Mouse (Mus musculus) kidney, postnatal 0 days (tissue): ENCODE measurements around the gene Tor4a. TPM values are rescaled to one million over a fixed set of nuclear protein-coding genes. Genes with fewer than 3 reads are reported as not detected.

Experiments used
- ATAC-seq: fragments of 200-750 bp; cut with Nextera tagmentation; replicated peaks from 2 replicates; pipeline ENCODE4 v1.8.0; 2017; ENCODE audit warnings: low read depth, moderate number of reproducible peaks, moderate TSS enrichment, moderate library complexity; ENCODE audit not compliant: low FRiP score
- DNase-seq: peaks from one replicate; pipeline ENCODE4 v3.0.0-alpha.2; 2016; ENCODE audit warnings: low spot score
- H3K27ac ChIP-seq: fragments of 300-500 bp; sonication (generic); 2 replicates; pipeline ENCODE4 v1.5.1; 2014; ENCODE audit warnings: mild to moderate bottlenecking
- H3K27me3 ChIP-seq: fragments of 300-500 bp; sonication (generic); 2 replicates; pipeline ENCODE4 v1.6.1; 2014; ENCODE audit warnings: low read length, mixed read lengths; ENCODE audit not compliant: insufficient read depth
- H3K36me3 ChIP-seq: fragments of 300-500 bp; sonication (generic); 2 replicates; pipeline ENCODE4 v1.6.1; 2014; ENCODE audit warnings: low read length, mixed read lengths; ENCODE audit not compliant: insufficient read depth
- H3K4me1 ChIP-seq: fragments of 300-500 bp; sonication (generic); replicated peaks from 2 replicates; pipeline ENCODE4 v1.6.1; 2014; ENCODE audit warnings: antibody characterized with exemption, low read length, mixed read lengths; ENCODE audit not compliant: insufficient read depth
- H3K4me2 ChIP-seq: fragments of 300-500 bp; sonication (generic); 2 replicates; pipeline ENCODE4 v1.6.1; 2014; ENCODE audit warnings: mild to moderate bottlenecking, low read length, moderate library complexity, mixed read lengths
- H3K4me3 ChIP-seq: fragments of 300-500 bp; sonication (generic); replicated peaks from 2 replicates; pipeline ENCODE4 v1.5.1; 2014; ENCODE audit warnings: low read depth, low read length
- H3K9ac ChIP-seq: fragments of 300-500 bp; sonication (generic); 2 replicates; pipeline ENCODE4 v1.6.1; 2014; ENCODE audit warnings: low read depth, low read length
- H3K9me3 ChIP-seq: fragments of 300-500 bp; sonication (generic); replicated peaks from 2 replicates; pipeline ENCODE4 v1.6.1; 2016; ENCODE audit warnings: low read length, inconsistent platforms, mixed read lengths
- CTCF ChIP-seq: IDR thresholded peaks from 2 replicates; pipeline ENCODE4 v1.5.1; 2016; ENCODE audit warnings: antibody characterized with exemption, low read depth, mild to moderate bottlenecking, moderate library complexity
- WGBS: fragments of 180-500 bp; shearing (Covaris S2); extraction: QIAGEN DNeasy Blood & Tissue Kit; methylation state at CpG from one replicate; pipeline ENCODE4 v1.1.7; 2014; 5-methylcytosine and 5-hydroxymethylcytosine counted together
- polyA plus RNA-seq: library from polyadenylated mRNA; unstranded; fragments of >200 nt; fragmentation: Nextera tagmentation; extraction: Ambion mirVana; gene quantifications from 2 replicates; pipeline ENCODE4 v1.2.1, GENCODE M21; 2015

Gene Tor4a
- polyA plus RNA-seq, 1 experiment from 2014 or later = 10.8 TPM

- no peak for TF ChIP-seq CTCF
- 93% methylated on average over 7 of the region's 7 CpGs for WGBS
- Histone ChIP-seq H3K27ac (no peak overlapping the region), H3K36me3 (no peaks in the 10 kb centered on the region), H3K4me2 (no peak overlapping the region), H3K4me1 (no peaks in the 10 kb centered on the region; the same call in 1 of the 2 replicates), H3K9me3 (no peaks in the 10 kb centered on the region), H3K4me3 (no peak overlapping the region), H3K27me3 (no peaks in the 10 kb centered on the region), H3K9ac (no peak overlapping the region)
- ATAC-seq = no peak
- DNase-seq = no peak
Observed at GRCm38 (mm10) chr2:25184496-25184895, 12.2 kb downstream of the Tor4a start.

- TF ChIP-seq CTCF = no peak
- Histone ChIP-seq H3K9ac (no peak overlapping the region), H3K9me3 (no peaks in the 10 kb centered on the region), H3K4me2 (peak overlapping the region; percentile 83), H3K4me1 (peaks cover 4% of the 10 kb centered on the region; the same call in 1 of the 2 replicates), H3K27ac (no peak overlapping the region), H3K27me3 (no peaks in the 10 kb centered on the region), H3K4me3 (no peak overlapping the region; the same call in 1 of the 2 replicates), H3K36me3 (no peaks in the 10 kb centered on the region)
- DNase-seq = no peak
- no peak for ATAC-seq
- WGBS = 66% methylated on average over 2 of the region's 2 CpGs
Observed at GRCm38 (mm10) chr2:25183336-25183735, 13.3 kb downstream of the Tor4a start.

- WGBS = 18% methylated on average over 6 of the region's 6 CpGs
- no peak for TF ChIP-seq CTCF
- Histone ChIP-seq H3K9me3 (no peaks in the 10 kb centered on the region), H3K36me3 (no peaks in the 10 kb centered on the region), H3K4me2 (peak overlapping the region; percentile 83), H3K27ac (no peak overlapping the region), H3K4me1 (peaks cover 11% of the 10 kb centered on the region), H3K4me3 (peak overlapping the region; percentile 63), H3K27me3 (no peaks in the 10 kb centered on the region), H3K9ac (0 out of 2 replicates have a peak overlapping the region, but pooled peaks have one; percentile 10)
- no peak for ATAC-seq
- no peak for DNase-seq
Observed at GRCm38 (mm10) chr2:25182664-25183063, 14.0 kb downstream of the Tor4a start.

GRCm38 (mm10) chr2:25181891-25182397 is 14.7 kb downstream of the Tor4a start:
- Histone ChIP-seq H3K9me3 (no peaks in the 10 kb centered on the region), H3K36me3 (no peaks in the 10 kb centered on the region), H3K27ac (peak overlapping the region; percentile 86; the same call in 1 of the 2 replicates), H3K27me3 (no peaks in the 10 kb centered on the region), H3K9ac (peak overlapping the region; percentile 72), H3K4me3 (peak overlapping the region; percentile 63), H3K4me1 (peaks cover 17% of the 10 kb centered on the region), H3K4me2 (peak overlapping the region; percentile 83)
- no peak for TF ChIP-seq CTCF
- ATAC-seq (no peak), DNase-seq (no peak)
- WGBS = under 1% methylated on average over 17 of the region's 17 CpGs

- TF ChIP-seq CTCF = no peak; the same call in 1 of the 2 replicates
- no peaks in the 10 kb centered on the region for H3K9me3 ChIP-seq
- under 1% methylated on average over 93 of the region's 100 CpGs for WGBS
- peak overlapping the region; percentile 86 for H3K27ac ChIP-seq
- peak overlapping the region; percentile 83 for H3K4me2 ChIP-seq
- no peaks in the 10 kb centered on the region for H3K27me3 ChIP-seq
- peak overlapping the region; percentile 63 for H3K4me3 ChIP-seq
- DNase-seq (peak; percentile 40), ATAC-seq (peak; percentile 31)
- H3K4me1 ChIP-seq = peaks cover 24% of the 10 kb centered on the region
- no peaks in the 10 kb centered on the region for H3K36me3 ChIP-seq
- H3K9ac ChIP-seq = peak overlapping the region; percentile 72
Observed at GRCm38 (mm10) chr2:25180973-25181890, 15.5 kb downstream of the Tor4a start.

GRCm38 (mm10) chr2:25180478-25180903 is 16.2 kb downstream of the Tor4a start, which contains the start of gene Nrarp:
Gene Nrarp, plus strand, starts transcription at chr2:25180758.
- WGBS = under 1% methylated on average over 35 of the region's 35 CpGs
- Histone ChIP-seq H3K36me3 (no peaks in the 10 kb centered on the region), H3K9me3 (no peaks in the 10 kb centered on the region), H3K4me2 (peak within 1 kb of the TSS; percentile 83), H3K27me3 (no peaks in the 10 kb centered on the region), H3K4me3 (peak within 1 kb of the TSS; percentile 63), H3K4me1 (peaks cover 30% of the 10 kb centered on the region), H3K27ac (peak within 1 kb of the TSS; percentile 86), H3K9ac (peak within 1 kb of the TSS; percentile 72)
- peak; percentile 64 for TF ChIP-seq CTCF
- peak; percentile 87 for ATAC-seq
- peak; percentile 92 for DNase-seq
